In the genomic region with DNA sequence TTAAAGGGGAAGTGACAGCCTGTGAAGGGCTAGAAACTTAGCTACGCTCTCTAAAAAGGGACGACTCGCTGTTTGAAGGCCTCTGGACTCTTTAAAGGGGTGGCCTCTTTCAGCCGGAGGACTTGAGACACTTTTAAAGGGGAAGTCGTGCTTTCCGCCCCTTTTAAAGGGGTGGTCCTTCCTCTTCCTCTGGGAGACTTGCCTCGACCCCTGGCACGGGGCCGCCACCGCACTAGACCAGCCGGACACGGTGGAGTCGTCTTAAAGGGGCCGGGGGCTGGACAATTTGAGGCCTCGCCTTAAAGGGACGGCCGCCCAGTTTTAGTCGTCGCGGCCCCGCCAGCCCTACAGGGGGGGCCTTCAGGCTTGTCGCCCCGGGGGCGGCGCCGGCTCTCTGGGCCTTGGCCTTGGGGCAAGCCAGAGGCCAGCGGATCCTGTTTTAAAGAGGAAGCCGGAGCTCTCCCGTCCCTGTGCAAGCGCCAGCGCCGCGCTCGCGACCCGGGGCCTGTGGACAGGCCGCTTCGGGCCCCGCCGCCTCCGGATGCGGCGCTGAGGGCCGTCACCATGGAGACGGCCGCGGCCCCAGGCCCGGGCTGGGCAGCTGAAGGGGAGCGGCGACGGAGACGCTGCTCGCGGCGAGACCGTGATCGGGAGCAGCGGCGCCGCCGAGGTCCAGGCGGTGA, we compare ENCODE assay signal across 7 mouse cellular contexts. TPM values are rescaled to one million over a fixed set of nuclear protein-coding genes. Genes with fewer than 3 reads are reported as not detected.
DNase-seq lines count a peak whose midpoint lies in the region; ATAC-seq and TF ChIP-seq lines count a peak whose summit lies in the region.

TSS of gene Fbrs (plus strand) at position 565 of the 683 bp plus-strand sequence.

- peaks cover 19% of the 10 kb centered on the region for H3K4me1 ChIP-seq in embryonic facial prominence, embryonic 12.5 days
- H3K4me1 ChIP-seq in intestine, postnatal 0 days (replicated peaks; ENCODE audit: control insufficient read depth, insufficient read depth, low read length), result no peaks in the 10 kb centered on the region
- peaks cover 34% of the 10 kb centered on the region for H3K4me1 ChIP-seq in midbrain, embryonic 10.5 days
- H3K4me1 ChIP-seq in small intestine, adult 2 months (ENCODE audit: control insufficient read depth, insufficient read depth, insufficient read length, low read length), result peaks cover 5% of the 10 kb centered on the region

- DNase-seq in adrenal gland, postnatal 36 days, result peak; percentile 98
- DNase-seq in left cerebral cortex, postnatal 36 days (ENCODE audit: low spot score in 2 of 2), result peak; percentile 92 to 94
- peak; percentile 92 for DNase-seq in midbrain, embryonic 10.5 days (ENCODE audit: low spot score)

- ATAC-seq in embryonic facial prominence, embryonic 12.5 days (ENCODE audit: insufficient number of reproducible peaks, insufficient read depth, low FRiP score, low TSS enrichment), result peak; percentile 85
- ATAC-seq in granulocyte monocyte progenitor cell, adult 5-6 weeks (replicated peaks; ENCODE audit: poor library complexity, severe bottlenecking), result peak; percentile 52
- ATAC-seq in intestine, postnatal 0 days, result peak; percentile 49

- peak within 1 kb of the TSS; percentile 98 for H3K9ac ChIP-seq in embryonic facial prominence, embryonic 12.5 days
- H3K9ac ChIP-seq in intestine, postnatal 0 days (ENCODE audit: low read depth, low read length), result peak within 1 kb of the TSS; percentile 98

- H3K4me2 ChIP-seq in embryonic facial prominence, embryonic 12.5 days (replicated peaks), result peak within 1 kb of the TSS; percentile 98
- peak within 1 kb of the TSS; percentile 91 for H3K4me2 ChIP-seq in intestine, postnatal 0 days (replicated peaks; ENCODE audit: low read depth)

- intact Hi-C loops in left cerebral cortex, postnatal 36 days (cut with DNase I), result loop anchor here (5.0 kb wide), 1 partner anchor 34 kb away; the partner anchor contains the start of gene Srcap

- TF ChIP-seq POLR2A in small intestine, adult 2 months (IDR thresholded peaks at IDR 0.05; ENCODE audit: low read depth, low read length), result no peak

- peak within 1 kb of the TSS; percentile 96 for H3K27ac ChIP-seq in embryonic facial prominence, embryonic 12.5 days
- H3K27ac ChIP-seq in intestine, postnatal 0 days (ENCODE audit: low read depth, low read length), result peak within 1 kb of the TSS; percentile 98
- peak within 1 kb of the TSS; percentile 93 for H3K27ac ChIP-seq in midbrain, embryonic 10.5 days (replicated peaks)
- H3K27ac ChIP-seq in small intestine, adult 2 months (ENCODE audit: insufficient read depth, low read depth, low read length), result peak within 1 kb of the TSS; percentile 97

- H3K4me3 ChIP-seq in embryonic facial prominence, embryonic 12.5 days, result peak within 1 kb of the TSS; percentile 96
- H3K4me3 ChIP-seq in intestine, postnatal 0 days (ENCODE audit: low read depth, low read length), result peak within 1 kb of the TSS; percentile 93
- H3K4me3 ChIP-seq in midbrain, embryonic 10.5 days, result peak within 1 kb of the TSS; percentile 98
- H3K4me3 ChIP-seq in small intestine, adult 2 months (ENCODE audit: low read depth, low read length), result peak within 1 kb of the TSS; percentile 98

- no peaks in the 10 kb centered on the region for H3K27me3 ChIP-seq in embryonic facial prominence, embryonic 12.5 days
- no peaks in the 10 kb centered on the region for H3K27me3 ChIP-seq in intestine, postnatal 0 days (replicated peaks; ENCODE audit: control insufficient read depth, insufficient read depth, low read length)
- no peaks in the 10 kb centered on the region for H3K27me3 ChIP-seq in midbrain, embryonic 10.5 days (ENCODE audit: low read depth, poor library complexity, severe bottlenecking)
- no peaks in the 10 kb centered on the region for H3K27me3 ChIP-seq in small intestine, adult 2 months (ENCODE audit: control insufficient read depth, insufficient read depth, low read length)

- TF ChIP-seq CTCF in intestine, postnatal 0 days (IDR thresholded peaks at IDR 0.05; ENCODE audit: low read depth), result peak; percentile 14; the same call in 1 of the 2 replicates
- TF ChIP-seq CTCF in small intestine, adult 2 months (IDR thresholded peaks at IDR 0.05; ENCODE audit: extremely low read depth, insufficient read length, insufficient replicate concordance, low read depth, low read length), result no peak

- H3K9me3 ChIP-seq in embryonic facial prominence, embryonic 12.5 days, result no peaks in the 10 kb centered on the region
- H3K9me3 ChIP-seq in intestine, postnatal 0 days (ENCODE audit: control insufficient read depth), result no peaks in the 10 kb centered on the region
- no peaks in the 10 kb centered on the region for H3K9me3 ChIP-seq in midbrain, embryonic 10.5 days (replicated peaks)

- peaks cover 56% of the 10 kb centered on the region for H3K36me3 ChIP-seq in embryonic facial prominence, embryonic 12.5 days
- H3K36me3 ChIP-seq in intestine, postnatal 0 days (ENCODE audit: control insufficient read depth, insufficient read depth), result peaks cover 39% of the 10 kb centered on the region
- peaks cover 73% of the 10 kb centered on the region for H3K36me3 ChIP-seq in midbrain, embryonic 10.5 days
- peaks cover 48% of the 10 kb centered on the region for H3K36me3 ChIP-seq in small intestine, adult 2 months (ENCODE audit: control insufficient read depth, insufficient read depth, low read length)

- under 1% methylated on average over 61 of the region's 62 CpGs for WGBS in embryonic facial prominence, embryonic 12.5 days
- WGBS in intestine, postnatal 0 days, result under 1% methylated on average over 61 of the region's 62 CpGs
- WGBS in midbrain, embryonic 10.5 days, result under 1% methylated on average over 62 of the region's 62 CpGs
- WGBS in small intestine, adult 2 months, result under 1% methylated on average over 62 of the region's 62 CpGs

RNA-seq across cellular contexts. Expression of gene Fbrs, which starts in this region (rescaled TPM):
- total RNA-seq in adrenal gland, postnatal 36 days (2021), result 10 to 100 TPM; 56.5 to 66.7 TPM
- polyA plus RNA-seq in embryonic facial prominence, embryonic 12.5 days (2016; fragmentation: Nextera tagmentation; extraction: Ambion mirVana), result 14.6 and 14.8 TPM in 2 replicates
- total RNA-seq in granulocyte monocyte progenitor cell, adult 5-6 weeks (2014; fragmentation: Nextera tagmentation), result 87.1 and 132 TPM in 2 replicates
- 21.9 and 28.5 TPM in 2 replicates for total RNA-seq in granulocyte monocyte progenitor cell, adult 5-6 weeks (2017)
- 8.1 and 9.4 TPM in 2 replicates for polyA plus RNA-seq in intestine, postnatal 0 days (2015; fragmentation: Nextera tagmentation; extraction: Ambion mirVana)
- 10 to 100 TPM; 48.7 to 61.4 TPM for total RNA-seq in left cerebral cortex, postnatal 36 days (2021)
- 8.6 and 9.6 TPM in 2 replicates for polyA plus RNA-seq in midbrain, embryonic 10.5 days (2016; fragmentation: Nextera tagmentation; extraction: Ambion mirVana)
- polyA plus RNA-seq in small intestine, adult 2 months (2012; rRNA removed), result 26.4 and 41.8 TPM in 2 replicates

Comparison
In these comparisons a context has a peak if more than half of its experiments do, and no peak if none do; other contexts are left out.
1. Peak in every context shown above with its lines: DNase-seq, ATAC-seq, H3K4me3 ChIP-seq and H3K27ac ChIP-seq.